Mouse (Mus musculus): Measurements from ENCODE around the gene Syndig1l. TPM values are rescaled to one million over a fixed set of nuclear protein-coding genes. Genes with fewer than 3 reads are reported as not detected.

The Syndig1l gene
- polyA plus RNA-seq (2017; shearing (Covaris generic)), result not detected

DNA sequence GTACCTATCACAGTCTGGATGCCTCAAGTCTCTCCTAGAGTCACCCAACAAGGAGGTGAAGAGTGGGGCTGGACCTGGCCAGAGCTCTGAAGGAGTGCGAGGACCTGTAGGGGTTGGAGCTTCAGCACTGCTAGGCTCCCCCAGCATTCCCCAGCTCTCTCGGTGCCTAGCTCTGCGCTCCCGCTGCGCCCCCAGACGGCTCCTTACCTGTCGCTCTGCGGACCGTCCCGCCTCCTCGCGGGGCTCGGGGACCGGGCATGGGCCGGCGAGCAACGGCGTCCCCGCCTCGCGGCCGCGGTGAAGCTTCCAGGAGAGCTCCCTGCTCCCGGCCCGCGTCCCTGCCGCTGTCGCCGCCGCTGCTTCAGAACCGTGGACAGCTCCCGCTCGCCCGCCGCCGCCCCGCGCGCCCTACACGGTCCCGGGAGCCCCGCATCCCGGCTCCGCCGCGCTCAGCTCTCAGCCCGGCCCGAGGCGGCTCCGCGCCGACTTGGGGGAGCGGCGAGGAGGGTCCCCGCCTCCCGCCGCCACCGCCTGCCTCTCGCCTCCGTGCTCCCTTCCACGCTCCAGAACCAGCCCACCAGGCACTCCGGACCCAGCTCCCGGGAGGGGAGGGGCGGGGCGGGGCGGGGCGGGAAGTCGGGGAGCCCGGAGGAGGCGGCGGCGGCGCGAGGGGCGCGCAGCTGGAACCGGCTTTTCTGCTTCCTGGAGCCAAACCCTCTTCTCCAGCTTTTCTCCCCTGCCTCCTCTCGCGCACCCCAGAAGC lies at the start of gene Syndig1l:
Syndig1l (minus strand) TSS at position 513 of the 763 bp plus-strand sequence.

DNA sequence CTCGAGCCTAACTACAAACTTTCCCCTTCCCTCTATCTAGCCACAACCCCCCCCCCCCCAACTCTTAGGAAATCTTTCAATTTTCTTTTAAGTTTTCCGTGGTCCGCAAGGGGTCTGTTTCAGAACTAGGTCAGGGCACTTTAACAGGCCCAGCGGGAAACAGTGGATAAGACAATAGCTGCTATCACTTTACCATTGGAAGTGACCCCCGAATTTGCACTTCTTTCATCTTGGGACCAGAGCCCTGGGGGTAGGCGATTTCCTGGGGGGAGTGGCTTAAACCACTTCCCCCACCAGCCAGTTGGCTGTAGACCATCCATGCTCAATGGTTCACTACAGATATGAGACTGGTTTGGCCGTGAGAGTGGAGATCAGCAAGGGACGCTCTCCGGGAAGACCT lies 58.0 kb downstream of the Syndig1l start, which contains the start of gene Vrtn:
Vrtn (plus strand) TSS at position 366 of the 400 bp plus-strand sequence.

Other genes with a start within 250 kb of the Syndig1l start
- 20.4 TPM for gene Aldh6a1, start 247.8 kb downstream of the Syndig1l start, polyA plus RNA-seq (2017; shearing (Covaris generic))
- 21.1 TPM for gene Lin52, start 247.4 kb downstream of the Syndig1l start, polyA plus RNA-seq (2017; shearing (Covaris generic))
- not detected for gene Vsx2, start 129.1 kb downstream of the Syndig1l start, polyA plus RNA-seq (2017; shearing (Covaris generic))
- 25.2 TPM for gene Abcd4, start 81.4 kb downstream of the Syndig1l start, polyA plus RNA-seq (2017; shearing (Covaris generic))
- gene Vrtn, start 57.8 kb downstream of the Syndig1l start, polyA plus RNA-seq (2017; shearing (Covaris generic)), result 0.13 TPM
- 104 TPM for gene Npc2, start 74.3 kb upstream of the Syndig1l start, polyA plus RNA-seq (2017; shearing (Covaris generic))
- 113 TPM for gene Isca2, start 74.4 kb upstream of the Syndig1l start, polyA plus RNA-seq (2017; shearing (Covaris generic))
- 0.23 TPM for gene Ltbp2, start 177.7 kb upstream of the Syndig1l start, polyA plus RNA-seq (2017; shearing (Covaris generic))